Mouse (Mus musculus) v-Abl transformed pro-B cells (cell line): ENCODE measurements around the gene Gsdma2.
"Not testable (repeated sequence)": the region's sequence is repeated elsewhere in the genome, so short reads cannot be mapped to it uniquely, and the experiment has no call there.

Source experiments
- in situ Hi-C, 2 experiments: fragments of 400-800 bp; cut with MboI; formaldehyde crosslinking; loops; one replicate each; pipeline ENCODE4 v1.15.1; 2025; ENCODE audit not compliant: unreplicated experiment in 2 of 2

Gsdma2 gene

DNA sequence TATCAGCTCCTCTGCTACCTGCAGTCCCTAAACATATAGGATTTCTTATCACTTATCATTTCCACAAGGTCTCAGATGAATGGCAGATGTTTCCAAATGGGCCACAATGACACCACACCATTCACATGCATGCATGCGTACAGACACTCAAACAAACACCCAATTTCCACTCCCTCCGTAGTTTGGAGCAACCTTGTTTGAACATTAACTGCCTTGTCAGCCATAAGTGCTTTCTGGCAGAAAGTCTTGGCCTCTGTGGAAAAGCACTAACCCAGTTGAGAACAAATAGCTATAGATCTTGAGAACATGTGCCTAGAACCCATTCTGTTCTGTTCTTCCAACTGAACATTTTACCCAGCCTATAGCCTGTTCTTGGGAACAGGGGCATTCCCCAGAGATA, 613 bp upstream of the Gsdma2 start:
- in situ Hi-C loops = loop anchor here (25.0 kb wide), 2 partner anchors 709 to 734 kb away; no protein-coding TSS in a partner anchor

DNA sequence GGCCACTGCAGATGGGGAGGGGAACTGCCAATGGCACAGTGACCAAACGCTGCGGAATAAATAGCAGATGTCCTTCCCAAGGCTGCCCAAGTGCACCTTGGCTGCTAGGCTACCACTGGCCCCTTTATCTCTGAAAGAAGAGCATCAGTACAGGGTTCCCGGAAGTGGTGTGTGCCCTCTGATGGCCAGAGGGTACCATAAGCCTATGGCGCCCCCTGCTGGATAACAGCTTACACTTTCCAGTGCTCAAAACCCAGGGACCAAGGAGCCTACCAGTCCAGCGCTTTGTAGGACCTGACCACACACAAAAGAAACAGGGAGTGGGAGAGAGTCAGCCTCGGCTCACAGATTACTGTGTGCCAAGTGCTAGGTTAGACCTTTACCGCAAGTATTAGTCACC, 8.5 kb downstream of the Gsdma2 start:
- in situ Hi-C loops = not testable (repeated sequence)

DNA sequence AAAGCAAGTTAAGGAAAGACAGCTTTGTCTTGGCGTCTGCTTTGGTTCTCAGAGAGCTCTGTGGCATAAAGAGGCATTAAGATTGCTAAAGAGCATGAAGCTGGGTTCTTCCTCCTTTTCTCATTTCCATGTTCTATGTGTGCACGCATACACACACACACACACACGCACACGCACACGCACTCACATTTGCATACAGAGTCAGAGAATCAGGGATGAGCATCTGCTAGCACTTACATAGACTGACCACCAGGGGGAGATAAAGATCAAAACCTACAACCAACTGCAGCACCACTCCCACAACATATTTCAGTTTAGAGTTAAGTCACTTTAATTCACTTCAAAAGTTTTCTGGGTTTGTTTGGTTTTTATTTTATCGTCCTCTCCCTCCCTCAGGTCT, 14.0 kb downstream of the Gsdma2 start:
- in situ Hi-C loops = no loop called here

DNA sequence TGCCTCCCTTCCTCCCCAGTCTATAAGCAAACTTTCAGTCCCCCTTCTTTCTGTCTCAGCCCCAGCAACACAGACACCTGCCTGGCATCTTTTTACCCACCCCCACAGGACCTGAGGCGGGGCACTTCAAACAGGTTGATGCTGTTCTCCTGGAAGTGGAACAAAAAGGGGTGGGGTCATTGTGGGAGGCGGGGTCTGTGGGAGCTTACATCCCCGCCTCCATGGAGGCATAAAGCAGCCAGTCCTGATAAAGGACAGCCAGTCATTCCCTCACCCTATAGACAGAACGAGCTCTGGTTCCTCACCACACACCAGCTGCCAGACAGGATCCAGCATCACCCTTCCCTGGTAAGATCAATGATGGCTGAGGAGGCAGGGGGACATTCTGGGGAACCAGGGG, 17.5 kb downstream of the Gsdma2 start, which contains the start of gene Gsdma:
TSS of gene Gsdma (plus strand) at position 261 of the 400 bp plus-strand sequence.
- in situ Hi-C loops = no loop called here

DNA sequence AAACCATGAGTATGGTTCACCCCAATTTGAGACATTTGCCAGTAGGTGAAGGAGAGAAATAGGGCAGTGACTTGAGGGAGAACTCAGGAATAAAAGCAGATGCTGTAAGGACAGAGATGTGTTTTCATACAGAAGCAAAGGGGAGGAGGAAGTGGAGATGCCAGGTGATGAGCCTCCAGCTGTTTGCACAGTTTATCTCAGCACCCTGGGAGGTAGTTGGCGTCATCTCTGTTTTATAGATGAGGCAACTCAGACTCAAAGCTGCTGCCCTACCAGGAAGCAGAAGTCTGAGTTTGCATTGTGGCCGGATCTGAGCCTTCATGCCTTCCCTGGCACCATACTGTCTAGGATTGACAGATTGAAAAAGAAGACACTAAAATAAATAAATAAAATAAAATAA, 22.4 kb downstream of the Gsdma2 start:
- in situ Hi-C loops = no loop called here

GRCm38 (mm10) chr11:98671284-98671815, 24.8 kb downstream of the Gsdma2 start:
- in situ Hi-C loops = loop anchor here in 1 of 2 experiments (10.0 kb wide), 1 partner anchor 67 kb away; no protein-coding TSS in a partner anchor

GRCm38 (mm10) chr11:98671857-98672256, 25.3 kb downstream of the Gsdma2 start:
- in situ Hi-C loops = loop anchor here in 1 of 2 experiments (10.0 kb wide), 1 partner anchor 67 kb away; no protein-coding TSS in a partner anchor

DNA sequence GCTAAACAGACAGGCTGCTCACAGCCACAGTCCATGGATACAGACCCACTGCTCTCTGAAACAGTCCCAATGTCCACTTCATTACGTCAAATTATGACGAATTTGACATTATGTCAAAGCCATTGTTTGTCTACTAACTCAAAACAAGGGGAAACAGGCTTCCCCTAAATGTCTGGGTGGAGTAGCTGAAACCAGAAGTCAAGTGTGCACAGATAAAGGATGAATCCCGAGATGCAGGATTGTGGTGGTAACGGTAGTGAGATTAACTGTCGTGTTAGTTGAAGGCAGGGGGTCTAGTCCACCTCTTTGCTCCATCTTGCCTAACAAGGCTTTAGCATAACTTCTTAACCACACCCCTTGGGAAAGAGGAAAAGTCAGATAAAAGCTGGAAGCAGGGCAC, 25.9 kb downstream of the Gsdma2 start:
- in situ Hi-C loops = loop anchor here in 1 of 2 experiments (10.0 kb wide), 1 partner anchor 68 kb away; no protein-coding TSS in a partner anchor

GRCm38 (mm10) chr11:98673136-98673535, 26.6 kb downstream of the Gsdma2 start:
- in situ Hi-C loops = loop anchor here in 1 of 2 experiments (10.0 kb wide), 1 partner anchor 68 kb away; no protein-coding TSS in a partner anchor

DNA sequence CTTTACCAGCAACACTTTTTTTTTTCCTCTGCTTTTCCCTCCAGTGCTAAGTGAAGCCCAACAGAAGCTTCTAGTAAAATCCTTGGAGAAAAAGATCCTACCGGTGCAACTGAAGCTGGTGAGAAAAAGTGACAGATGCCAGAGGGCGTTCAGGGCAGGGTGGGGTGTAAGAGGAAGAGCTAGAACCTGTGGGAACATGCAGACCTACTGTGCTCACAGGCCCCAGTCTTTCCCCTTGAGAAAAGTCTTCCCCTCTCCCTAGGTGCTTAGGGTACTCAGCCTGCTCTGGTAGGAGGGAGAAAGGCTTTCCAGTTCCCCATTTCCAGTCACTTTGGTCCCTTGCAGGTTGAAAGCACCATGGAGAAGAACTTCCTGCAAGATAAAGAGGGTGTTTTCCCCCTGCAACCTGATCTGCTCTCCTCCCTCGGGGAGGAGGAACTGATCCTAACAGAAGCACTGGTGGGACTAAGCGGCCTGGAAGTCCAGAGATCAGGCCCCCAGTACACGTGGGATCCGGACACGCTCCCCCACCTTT, 29.3 kb downstream of the Gsdma2 start:
- in situ Hi-C loops = loop anchor here in 1 of 2 experiments (10.0 kb wide), 1 partner anchor 71 kb away; no protein-coding TSS in a partner anchor

- in situ Hi-C loops = no loop called here
These were observed 33.5 kb downstream of the Gsdma2 start for GRCm38 (mm10) chr11:98680023-98680422.

GRCm38 (mm10) chr11:98680595-98680994, 34.0 kb downstream of the Gsdma2 start:
- in situ Hi-C loops = not testable (repeated sequence)

DNA sequence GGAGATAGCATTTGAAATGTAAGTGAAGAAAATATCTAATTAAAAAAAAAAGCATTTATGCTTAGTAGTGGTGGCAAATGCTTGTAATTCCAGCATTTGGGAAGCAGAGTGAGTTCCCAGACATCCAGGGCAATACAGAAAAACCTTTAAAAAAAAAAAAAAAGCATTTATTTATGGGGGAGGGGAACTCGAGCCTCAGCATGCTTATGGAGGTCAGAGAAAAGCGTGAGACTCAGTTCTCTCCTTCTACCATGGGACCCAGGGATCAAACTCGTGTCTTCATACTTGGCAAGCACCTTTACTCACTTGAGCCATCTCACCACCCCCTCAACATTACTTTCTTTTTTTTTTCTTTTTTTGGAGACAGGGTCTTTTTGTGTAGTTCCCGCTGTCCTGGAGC, 34.6 kb downstream of the Gsdma2 start:
- in situ Hi-C loops = no loop called here

DNA sequence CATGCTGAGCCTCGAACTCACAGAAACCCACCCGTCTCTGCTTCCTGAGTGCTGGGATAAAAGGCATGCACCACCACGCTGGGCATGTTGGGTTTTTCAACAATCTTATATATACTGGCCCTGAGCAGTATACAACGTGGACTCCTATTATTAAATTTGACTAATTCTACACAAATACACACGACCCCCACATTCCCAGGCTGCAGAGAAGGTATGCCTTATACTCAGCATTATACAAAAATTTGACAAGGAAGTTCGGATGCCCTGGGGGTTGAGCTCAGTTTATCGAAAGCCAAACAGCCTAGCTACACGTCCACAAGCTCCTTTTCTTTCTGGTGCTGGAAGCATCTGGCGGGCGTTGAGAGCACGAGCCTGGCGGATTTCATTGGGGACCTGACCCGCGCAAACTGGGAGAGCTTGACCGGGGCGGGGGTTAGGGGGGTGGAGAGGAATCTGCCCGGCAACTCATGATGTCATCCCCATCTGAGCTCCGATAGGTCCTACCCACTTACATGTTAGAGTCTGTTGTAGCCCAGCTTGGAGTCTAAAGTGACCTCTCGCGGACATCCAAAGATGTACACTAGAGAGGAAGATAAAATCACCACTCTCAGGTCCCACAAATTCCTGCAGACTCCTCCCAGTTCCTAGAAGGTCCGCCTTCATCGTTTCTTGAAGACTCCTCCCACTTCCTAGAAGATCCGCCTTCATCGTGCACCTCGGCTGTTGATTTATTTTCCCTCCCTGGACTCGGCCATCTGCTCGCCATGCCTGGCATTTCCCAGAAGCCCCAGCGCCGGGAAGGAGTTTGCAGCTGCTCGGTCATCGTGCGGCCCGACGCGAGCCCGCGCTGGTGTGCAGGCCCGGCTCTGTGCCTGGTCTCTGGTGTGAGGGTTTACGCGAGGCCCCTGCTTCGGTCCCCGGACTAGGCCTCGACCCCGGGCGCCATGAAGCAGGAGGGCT, 35.5 kb downstream of the Gsdma2 start, which contains the start of gene Psmd3:
TSS of gene Psmd3 (plus strand) at position 769 of the 960 bp plus-strand sequence.
- in situ Hi-C loops = no loop called here

DNA sequence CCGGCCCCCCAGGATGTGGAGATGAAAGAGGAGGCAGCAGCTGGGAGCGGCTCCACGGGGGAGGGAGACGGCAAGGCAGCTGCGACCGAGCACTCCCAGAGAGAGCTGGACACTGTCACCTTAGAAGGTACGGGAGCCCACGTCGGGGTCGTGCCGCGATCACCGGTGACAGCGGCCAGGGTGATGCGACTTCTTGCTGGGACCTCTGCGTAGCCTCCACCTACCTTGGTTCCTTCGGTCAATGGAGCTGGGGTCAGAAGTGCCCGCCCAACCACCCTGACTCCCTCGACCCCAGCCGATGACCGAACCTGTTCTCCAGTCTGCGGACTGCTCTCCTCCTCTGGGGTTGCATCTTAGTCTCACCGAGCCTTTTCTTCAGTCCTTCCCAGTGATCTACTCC, 36.3 kb downstream of the Gsdma2 start:
- in situ Hi-C loops = no loop called here

- in situ Hi-C loops = no loop called here
These were observed 39.1 kb downstream of the Gsdma2 start for GRCm38 (mm10) chr11:98685642-98686041.

- in situ Hi-C loops = no loop called here
These were observed 40.4 kb downstream of the Gsdma2 start for GRCm38 (mm10) chr11:98686976-98687375.

GRCm38 (mm10) chr11:98688009-98688408, 41.5 kb downstream of the Gsdma2 start:
- in situ Hi-C loops = no loop called here

- in situ Hi-C loops = no loop called here
These were observed 46.6 kb downstream of the Gsdma2 start for GRCm38 (mm10) chr11:98693201-98693600.

GRCm38 (mm10) chr11:98693746-98694145, 47.2 kb downstream of the Gsdma2 start:
- in situ Hi-C loops = no loop called here

DNA sequence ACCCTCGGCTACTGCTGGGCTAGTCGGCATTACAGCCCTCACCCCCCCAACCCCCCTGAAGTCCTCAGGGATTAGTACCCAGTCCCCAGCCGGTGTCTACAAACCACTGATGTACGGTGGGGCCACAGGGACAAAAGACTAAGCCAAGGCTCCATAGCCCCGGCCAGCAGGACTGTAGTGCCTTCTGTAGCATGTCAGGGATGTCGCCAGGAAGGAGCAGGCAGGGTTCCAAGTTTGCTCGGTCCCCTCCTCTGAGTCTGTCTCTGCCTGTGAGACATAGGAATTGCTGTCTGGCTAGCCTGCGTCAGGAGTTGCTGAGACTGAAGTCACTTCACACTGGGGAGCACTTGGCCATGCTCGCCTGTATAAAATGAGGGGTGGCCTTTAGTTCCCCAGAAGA, 47.7 kb downstream of the Gsdma2 start:
- in situ Hi-C loops = no loop called here
